Mouse (Mus musculus): ENCODE results near the gene Dennd1b.

- TF ChIP-seq EP300 (optimal IDR thresholded peaks at IDR 0.05) (no peak), CTCF (IDR thresholded peaks at IDR 0.05; ENCODE audit: low read depth) (no peak)
Observed at GRCm38 (mm10) chr1:139039529-139040230, 76.4 kb downstream of the Dennd1b start.
